Mouse (Mus musculus): ENCODE results near the gene Tenm1. TPM values are rescaled to one million over a fixed set of nuclear protein-coding genes. Genes with fewer than 3 reads are reported as not detected.

Gene Tenm1
- polyA plus RNA-seq, 1 experiment from 2014 or later: 2.8 TPM

- Histone ChIP-seq H3K4me3 (replicated peaks) (no peak overlapping the region), H3K9ac (no peak overlapping the region), H3K4me1 (no peaks in the 10 kb centered on the region), H3K36me3 (no peaks in the 10 kb centered on the region), H3K4me2 (no peak overlapping the region), H3K27me3 (replicated peaks) (no peaks in the 10 kb centered on the region), H3K9me3 (no peaks in the 10 kb centered on the region), H3K27ac (no peak overlapping the region)
- no peak for ATAC-seq (ENCODE audit: insufficient read depth, low FRiP score, low read depth)
Measured at GRCm38 (mm10) chrX:42512567-42512966, 916.4 kb downstream of the Tenm1 start.

GRCm38 (mm10) chrX:42511105-42511504 is 917.8 kb downstream of the Tenm1 start:
- no peak overlapping the region for H3K9ac ChIP-seq
- no peak overlapping the region for H3K27ac ChIP-seq
- no peaks in the 10 kb centered on the region for H3K36me3 ChIP-seq
- no peak overlapping the region for H3K4me3 ChIP-seq (replicated peaks)
- no peaks in the 10 kb centered on the region for H3K9me3 ChIP-seq
- 79% methylated on average over 2 of the region's 2 CpGs for WGBS
- no peaks in the 10 kb centered on the region for H3K4me1 ChIP-seq
- no peaks in the 10 kb centered on the region for H3K27me3 ChIP-seq (replicated peaks)
- ATAC-seq (ENCODE audit: insufficient read depth, low FRiP score, low read depth): no peak
- no peak overlapping the region for H3K4me2 ChIP-seq

GRCm38 (mm10) chrX:42502291-42503043 is 926.5 kb downstream of the Tenm1 start, which contains the start of gene Sh2d1a:
TSS of gene Sh2d1a (plus strand) at chrX:42502453.
- ATAC-seq (ENCODE audit: insufficient read depth, low FRiP score, low read depth): no peak
- Histone ChIP-seq H3K36me3 (no peaks in the 10 kb centered on the region), H3K9ac (no peak within 1 kb of the TSS), H3K27me3 (replicated peaks) (no peaks in the 10 kb centered on the region), H3K4me3 (replicated peaks) (no peak within 1 kb of the TSS), H3K9me3 (no peaks in the 10 kb centered on the region), H3K4me2 (no peak within 1 kb of the TSS), H3K27ac (no peak within 1 kb of the TSS), H3K4me1 (no peaks in the 10 kb centered on the region)
- WGBS: 76% methylated on average over 13 of the region's 13 CpGs

GRCm38 (mm10) chrX:42500538-42500937 is 928.4 kb downstream of the Tenm1 start:
- no peak overlapping the region for H3K4me2 ChIP-seq
- ATAC-seq (ENCODE audit: insufficient read depth, low FRiP score, low read depth): no peak
- H3K9me3 ChIP-seq: no peaks in the 10 kb centered on the region
- no peak overlapping the region for H3K27ac ChIP-seq
- H3K27me3 ChIP-seq (replicated peaks): no peaks in the 10 kb centered on the region
- no peak overlapping the region for H3K4me3 ChIP-seq (replicated peaks)
- no peaks in the 10 kb centered on the region for H3K4me1 ChIP-seq
- H3K36me3 ChIP-seq: no peaks in the 10 kb centered on the region
- no peak overlapping the region for H3K9ac ChIP-seq

GRCm38 (mm10) chrX:42490336-42490735 is 938.6 kb downstream of the Tenm1 start:
- H3K27me3 ChIP-seq (replicated peaks): no peaks in the 10 kb centered on the region
- 87% methylated on average over 8 of the region's 8 CpGs for WGBS
- no peaks in the 10 kb centered on the region for H3K36me3 ChIP-seq
- no peak overlapping the region for H3K4me3 ChIP-seq (replicated peaks)
- no peak overlapping the region for H3K9ac ChIP-seq
- H3K9me3 ChIP-seq: no peaks in the 10 kb centered on the region
- no peak overlapping the region for H3K27ac ChIP-seq
- no peak for ATAC-seq (ENCODE audit: insufficient read depth, low FRiP score, low read depth)
- no peak overlapping the region for H3K4me2 ChIP-seq
- H3K4me1 ChIP-seq: no peaks in the 10 kb centered on the region

GRCm38 (mm10) chrX:42489446-42489845 is 939.5 kb downstream of the Tenm1 start, which contains the start of gene Tex13c2:
TSS of gene Tex13c2 (plus strand) at chrX:42489691.
- Histone ChIP-seq H3K9ac (no peak within 1 kb of the TSS), H3K4me1 (no peaks in the 10 kb centered on the region), H3K9me3 (no peaks in the 10 kb centered on the region), H3K27ac (no peak within 1 kb of the TSS), H3K36me3 (no peaks in the 10 kb centered on the region), H3K4me3 (replicated peaks) (no peak within 1 kb of the TSS), H3K4me2 (no peak within 1 kb of the TSS), H3K27me3 (replicated peaks) (no peaks in the 10 kb centered on the region)
- 86% methylated on average over 16 of the region's 16 CpGs for WGBS
- no peak for ATAC-seq (ENCODE audit: insufficient read depth, low FRiP score, low read depth)

Other genes starting within 250 kb of the Tenm1 start
- gene Tex13c1, start 162.0 kb upstream of the Tenm1 start, polyA plus RNA-seq (2015; fragmentation: Nextera tagmentation; extraction: Ambion mirVana): not detected in 2 replicates

Data from stomach, embryonic 15.5 days (tissue).